Mouse (Mus musculus): ENCODE results near the gene Smok2a. TPM values are rescaled to one million over a fixed set of nuclear protein-coding genes. Genes with fewer than 3 reads are reported as not detected.
"Not testable (repeated sequence)": the region's sequence is repeated elsewhere in the genome, so short reads cannot be mapped to it uniquely, and the experiment has no call there.

Smok2a gene
- polyA plus RNA-seq, 1 experiment = not detected

DNA sequence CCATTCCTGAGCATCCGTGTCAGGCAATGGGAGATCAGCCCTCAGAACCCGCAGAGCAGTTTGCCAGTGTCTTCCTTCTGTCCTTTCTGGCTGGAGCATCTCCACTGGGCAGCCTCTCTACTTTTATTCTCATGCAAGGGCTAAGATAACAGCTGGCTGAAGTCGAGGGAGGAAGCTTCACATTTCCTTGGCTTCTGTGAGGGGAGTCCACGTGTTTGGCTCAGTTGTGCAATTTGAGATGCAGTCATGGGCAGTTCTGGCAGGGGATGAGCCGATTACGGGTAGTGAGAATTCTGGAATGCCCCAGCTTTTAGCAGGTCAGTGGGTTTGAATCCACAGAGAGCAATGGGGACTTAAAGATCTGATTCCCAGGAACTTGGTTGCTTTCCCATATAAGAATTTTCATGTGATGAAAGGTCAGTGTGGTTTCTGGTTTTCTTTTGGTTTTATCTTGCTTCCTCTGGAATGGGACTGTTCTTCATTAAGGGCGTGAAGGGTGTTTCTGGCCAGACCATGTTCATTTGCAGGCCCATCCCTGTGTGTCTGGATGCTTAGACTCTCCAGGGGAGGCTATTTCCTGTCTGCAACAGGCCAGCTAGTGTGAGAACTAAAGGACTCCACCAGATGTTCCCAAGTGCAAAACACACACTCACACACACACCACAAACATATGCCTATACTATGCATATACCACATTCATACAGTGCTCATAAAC lies 8.7 kb upstream of the Smok2a start:
- 61% methylated on average over 7 of the region's 7 CpGs for WGBS
- H3K4me1 ChIP-seq (ENCODE audit: control insufficient read depth, insufficient read depth, low read length) = no peaks in the 10 kb centered on the region
- H3K36me3 ChIP-seq (ENCODE audit: control insufficient read depth, insufficient read depth, low read length) = no peaks in the 10 kb centered on the region
- no peak overlapping the region for H3K4me3 ChIP-seq (ENCODE audit: insufficient read depth, low read depth, low read length)
- no peak overlapping the region for H3K27ac ChIP-seq (ENCODE audit: insufficient read depth, low read depth, low read length)
- no peak for TF ChIP-seq CTCF (conservative IDR thresholded peaks at IDR 0.05; ENCODE audit: insufficient read depth, insufficient read length, low read depth, low read length)
- no peak for TF ChIP-seq POLR2A (IDR thresholded peaks at IDR 0.05; ENCODE audit: low read depth, low read length)
- no peaks in the 10 kb centered on the region for H3K27me3 ChIP-seq (replicated peaks; ENCODE audit: control insufficient read depth, insufficient read depth, low read length)
- no peak for DNase-seq

DNA sequence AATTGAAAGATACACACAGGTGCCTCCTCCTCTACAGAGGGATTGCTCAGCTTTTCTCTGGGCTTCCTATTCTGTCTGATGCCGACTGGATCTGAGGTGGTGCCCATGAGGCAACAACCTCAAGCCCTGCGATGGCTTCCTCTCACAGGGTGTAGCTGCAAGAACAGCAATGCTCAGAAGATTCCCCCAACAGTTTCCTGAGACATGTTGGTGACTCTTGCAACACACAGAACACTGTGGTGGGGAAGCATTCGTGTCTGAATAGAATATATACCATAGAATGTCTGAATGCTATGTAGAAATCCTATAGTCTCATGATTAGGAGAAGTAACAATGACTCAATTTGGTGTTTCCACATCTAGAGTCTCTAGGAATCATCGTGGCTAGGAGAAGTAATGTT lies 6.8 kb upstream of the Smok2a start:
- Histone ChIP-seq H3K27me3 (replicated peaks; ENCODE audit: control insufficient read depth, insufficient read depth, low read length) (no peaks in the 10 kb centered on the region), H3K27ac (ENCODE audit: insufficient read depth, low read depth, low read length) (no peak overlapping the region), H3K4me1 (ENCODE audit: control insufficient read depth, insufficient read depth, low read length) (no peaks in the 10 kb centered on the region), H3K4me3 (ENCODE audit: insufficient read depth, low read depth, low read length) (no peak overlapping the region), H3K36me3 (ENCODE audit: control insufficient read depth, insufficient read depth, low read length) (no peaks in the 10 kb centered on the region)
- DNase-seq = no peak
- WGBS = 60% methylated on average over 4 of the region's 4 CpGs
- TF ChIP-seq POLR2A (IDR thresholded peaks at IDR 0.05; ENCODE audit: low read depth, low read length) (no peak), CTCF (conservative IDR thresholded peaks at IDR 0.05; ENCODE audit: insufficient read depth, insufficient read length, low read depth, low read length) (no peak)

DNA sequence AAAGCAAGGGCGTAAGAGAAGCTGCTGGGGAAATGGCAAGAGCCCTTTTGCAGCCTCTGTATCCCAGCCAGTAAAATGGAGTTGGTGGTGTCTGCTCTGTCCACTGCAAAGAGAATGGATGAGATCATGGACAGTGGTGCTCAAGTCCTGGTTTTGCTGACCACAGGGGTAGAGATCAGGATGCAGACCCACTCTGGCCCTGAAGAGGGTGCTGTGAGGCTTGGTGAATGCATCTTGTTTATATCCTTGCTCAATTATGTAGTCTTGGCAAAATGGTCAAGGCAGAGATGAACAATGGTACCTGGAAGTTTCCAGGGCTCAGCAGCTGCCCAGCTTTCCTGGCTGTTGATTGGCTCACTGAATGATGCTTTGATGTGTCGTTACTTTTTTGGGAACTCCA lies 5.4 kb upstream of the Smok2a start:
- Histone ChIP-seq H3K27me3 (replicated peaks; ENCODE audit: control insufficient read depth, insufficient read depth, low read length) (no peaks in the 10 kb centered on the region), H3K36me3 (ENCODE audit: control insufficient read depth, insufficient read depth, low read length) (no peaks in the 10 kb centered on the region), H3K4me3 (ENCODE audit: insufficient read depth, low read depth, low read length) (no peak overlapping the region), H3K27ac (ENCODE audit: insufficient read depth, low read depth, low read length) (no peak overlapping the region), H3K4me1 (ENCODE audit: control insufficient read depth, insufficient read depth, low read length) (no peaks in the 10 kb centered on the region)
- DNase-seq = no peak
- TF ChIP-seq POLR2A (IDR thresholded peaks at IDR 0.05; ENCODE audit: low read depth, low read length) (no peak), CTCF (conservative IDR thresholded peaks at IDR 0.05; ENCODE audit: insufficient read depth, insufficient read length, low read depth, low read length) (no peak)
- WGBS = 81% methylated on average over 2 of the region's 2 CpGs

- H3K27ac ChIP-seq (ENCODE audit: insufficient read depth, low read depth, low read length); H3K4me1 ChIP-seq (ENCODE audit: control insufficient read depth, insufficient read depth, low read length); H3K27me3 ChIP-seq (replicated peaks; ENCODE audit: control insufficient read depth, insufficient read depth, low read length); H3K4me3 ChIP-seq (ENCODE audit: insufficient read depth, low read depth, low read length); DNase-seq; H3K36me3 ChIP-seq (ENCODE audit: control insufficient read depth, insufficient read depth, low read length): not testable (repeated sequence)
- 92% methylated on average over 2 of the region's 2 CpGs for WGBS
Measured at GRCm38 (mm10) chr17:13221921-13222320, 933 bp downstream of the Smok2a start.

DNA sequence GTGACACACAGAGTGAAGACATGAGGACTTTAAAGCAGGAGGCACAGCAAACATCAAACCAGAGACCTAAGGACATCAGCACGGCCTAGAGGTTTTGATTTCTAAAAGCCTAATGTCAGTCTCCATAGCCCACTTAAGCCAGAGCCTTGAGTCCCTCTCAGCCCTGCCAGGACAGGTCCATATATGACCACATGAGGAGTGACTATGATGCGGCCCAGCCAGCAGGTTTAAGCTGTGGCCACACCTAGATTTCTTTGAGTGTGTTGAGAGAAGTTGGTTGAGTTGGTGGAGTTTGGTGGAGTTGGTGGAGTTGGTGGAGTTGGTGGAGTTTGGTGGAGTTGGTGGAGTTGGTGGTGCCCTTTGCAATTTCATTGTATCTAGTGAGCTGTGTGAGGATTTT lies 9.0 kb downstream of the Smok2a start, which contains the start of gene Smok2b:
TSS of gene Smok2b (plus strand) at position 301 of the 400 bp plus-strand sequence.
- 74% methylated on average over 2 of the region's 2 CpGs for WGBS
- H3K4me3 ChIP-seq (ENCODE audit: insufficient read depth, low read depth, low read length) = not testable (repeated sequence)

GRCm38 (mm10) chr17:13239461-13239860 lies 18.5 kb downstream of the Smok2a start:
- whole genome bisulfite sequencing = 86% methylated on average over 4 of the region's 4 CpGs
- not testable (repeated sequence) for H3K27ac ChIP-seq (ENCODE audit: insufficient read depth, low read depth, low read length); DNase-seq; H3K4me1 ChIP-seq (ENCODE audit: control insufficient read depth, insufficient read depth, low read length); H3K27me3 ChIP-seq (replicated peaks; ENCODE audit: control insufficient read depth, insufficient read depth, low read length); H3K4me3 ChIP-seq (ENCODE audit: insufficient read depth, low read depth, low read length); H3K36me3 ChIP-seq (ENCODE audit: control insufficient read depth, insufficient read depth, low read length)

More for the DNA sequence above, 9.0 kb downstream of the Smok2a start, which contains the start of gene Smok2b:
- DNase-seq; H3K36me3 ChIP-seq (ENCODE audit: control insufficient read depth, insufficient read depth, low read length); H3K4me1 ChIP-seq (ENCODE audit: control insufficient read depth, insufficient read depth, low read length); H3K27me3 ChIP-seq (replicated peaks; ENCODE audit: control insufficient read depth, insufficient read depth, low read length); H3K27ac ChIP-seq (ENCODE audit: insufficient read depth, low read depth, low read length): not testable (repeated sequence)

- not testable (repeated sequence) for H3K4me1 ChIP-seq (ENCODE audit: control insufficient read depth, insufficient read depth, low read length); H3K4me3 ChIP-seq (ENCODE audit: insufficient read depth, low read depth, low read length); H3K27ac ChIP-seq (ENCODE audit: insufficient read depth, low read depth, low read length); DNase-seq; H3K27me3 ChIP-seq (replicated peaks; ENCODE audit: control insufficient read depth, insufficient read depth, low read length); H3K36me3 ChIP-seq (ENCODE audit: control insufficient read depth, insufficient read depth, low read length)
- 87% methylated on average over 7 of the region's 13 CpGs for WGBS
Measured at GRCm38 (mm10) chr17:13240807-13241727, 20.1 kb downstream of the Smok2a start.

GRCm38 (mm10) chr17:13254786-13255185 lies 33.8 kb downstream of the Smok2a start:
- not testable (repeated sequence) for H3K4me1 ChIP-seq (ENCODE audit: control insufficient read depth, insufficient read depth, low read length); H3K27ac ChIP-seq (ENCODE audit: insufficient read depth, low read depth, low read length); H3K4me3 ChIP-seq (ENCODE audit: insufficient read depth, low read depth, low read length); DNase-seq; H3K36me3 ChIP-seq (ENCODE audit: control insufficient read depth, insufficient read depth, low read length); H3K27me3 ChIP-seq (replicated peaks; ENCODE audit: control insufficient read depth, insufficient read depth, low read length)
- 61% methylated on average over 1 of the region's 5 CpGs for WGBS

All from kidney, adult 2 months (tissue).